Mouse (Mus musculus): ENCODE results near the gene Axin1.
A peak's percentile ranks its signal among the peaks of the same experiment; 100 is the strongest.
"Not testable (repeated sequence)": the region's sequence is repeated elsewhere in the genome, so short reads cannot be mapped to it uniquely, and the experiment has no call there.

Axin1 gene

DNA sequence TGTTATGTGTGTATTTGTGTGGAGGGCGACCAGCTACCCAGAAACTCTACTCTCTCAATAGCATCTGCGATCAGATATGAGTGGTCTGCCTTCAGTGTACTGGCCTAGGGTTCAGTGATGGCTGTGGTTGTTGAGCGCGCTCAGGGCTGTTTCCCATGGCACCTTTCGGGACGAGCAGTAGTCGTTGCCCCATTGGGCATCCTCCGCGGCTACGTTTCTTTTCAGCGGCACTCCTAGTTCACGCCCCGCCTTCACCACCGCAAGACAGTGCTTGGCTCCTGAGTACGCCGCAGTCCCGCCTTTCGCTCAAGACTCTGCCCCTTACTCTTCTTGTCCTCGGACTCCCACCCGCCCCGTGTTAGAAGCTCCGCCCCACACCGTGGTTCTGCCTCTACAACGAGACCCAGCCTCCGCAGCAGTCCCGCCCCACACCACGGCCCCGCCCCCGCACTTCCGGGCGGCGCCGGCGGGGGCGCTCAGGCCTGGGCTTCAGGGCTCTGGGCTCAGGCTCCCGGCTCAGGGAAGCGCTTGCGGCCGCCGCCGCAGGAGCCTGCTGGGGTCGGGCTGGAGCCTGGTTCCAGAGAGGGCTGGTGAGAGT lies at the start of gene Axin1:
TSS of gene Axin1 (plus strand) at position 450 of the 598 bp plus-strand sequence.
- peak; percentile 97 for DNase-seq (ENCODE audit: low spot score)

DNA sequence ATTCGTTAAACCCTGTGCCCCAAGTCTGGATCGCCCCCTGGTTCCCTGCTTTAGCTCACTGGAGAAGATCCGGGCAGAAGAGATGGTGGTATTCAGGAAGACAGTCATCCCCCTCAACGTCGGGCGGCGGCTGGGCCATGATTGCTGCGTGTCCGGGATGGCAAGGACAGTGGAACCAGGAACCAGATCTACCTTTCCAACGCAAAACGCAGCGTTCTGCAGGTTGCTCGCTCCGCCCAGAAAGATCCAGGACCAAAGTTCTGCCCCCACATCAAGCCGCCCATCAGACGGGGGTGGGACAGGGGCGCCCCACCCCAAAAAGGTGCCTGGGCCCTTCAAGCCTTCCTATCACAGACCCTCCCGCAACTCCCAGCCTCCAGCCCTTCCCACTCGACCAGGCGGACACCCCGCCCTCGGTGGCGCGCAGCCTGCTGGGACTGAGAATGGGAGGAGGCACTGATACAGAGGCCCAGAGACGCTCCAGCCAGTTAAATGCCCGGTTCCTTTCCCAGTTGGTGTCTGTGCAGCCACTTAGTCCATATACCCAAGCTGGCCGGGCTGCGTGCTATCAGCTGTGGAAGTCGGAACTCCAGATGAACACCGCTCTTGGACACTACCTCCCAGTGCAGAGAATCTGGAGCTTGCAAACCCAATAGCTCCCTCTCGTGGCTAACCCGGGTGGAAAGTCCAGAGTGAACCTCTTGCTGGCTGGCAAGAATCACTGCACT lies 48.4 kb upstream of the Axin1 start, which contains the start of gene Decr2:
TSS of gene Decr2 (minus strand) at position 433 of the 728 bp plus-strand sequence.
- DNase-seq (ENCODE audit: low spot score): peak; percentile 91

DNA sequence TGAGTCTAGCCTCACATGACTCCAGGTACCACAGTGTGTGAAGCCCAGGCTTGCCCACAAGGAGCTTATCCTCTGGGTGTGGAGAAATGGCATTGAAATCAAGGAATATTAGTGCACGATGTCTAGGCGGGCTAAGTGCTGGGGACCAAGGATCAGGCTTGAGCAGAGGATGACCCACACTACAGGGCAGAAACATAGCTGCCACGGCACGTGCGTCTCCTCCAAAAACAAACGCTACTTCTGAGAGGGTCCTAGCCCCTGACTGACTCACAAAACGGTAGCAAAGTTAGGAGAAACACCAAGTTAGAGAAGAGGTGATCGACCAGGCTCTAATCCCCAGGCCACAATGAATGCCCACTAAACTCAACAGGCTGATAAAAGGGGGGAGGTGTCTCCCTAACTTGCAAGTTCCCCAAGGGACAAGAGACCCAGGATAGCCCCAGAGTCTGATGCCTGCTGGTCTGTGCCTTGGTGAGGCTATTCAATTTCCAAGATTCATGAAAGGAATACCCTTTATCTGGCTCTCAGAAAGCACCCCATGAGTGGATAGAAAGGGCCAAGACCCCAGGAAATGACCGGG lies 43.9 kb upstream of the Axin1 start:
- DNase-seq (ENCODE audit: low spot score): no peak

DNA sequence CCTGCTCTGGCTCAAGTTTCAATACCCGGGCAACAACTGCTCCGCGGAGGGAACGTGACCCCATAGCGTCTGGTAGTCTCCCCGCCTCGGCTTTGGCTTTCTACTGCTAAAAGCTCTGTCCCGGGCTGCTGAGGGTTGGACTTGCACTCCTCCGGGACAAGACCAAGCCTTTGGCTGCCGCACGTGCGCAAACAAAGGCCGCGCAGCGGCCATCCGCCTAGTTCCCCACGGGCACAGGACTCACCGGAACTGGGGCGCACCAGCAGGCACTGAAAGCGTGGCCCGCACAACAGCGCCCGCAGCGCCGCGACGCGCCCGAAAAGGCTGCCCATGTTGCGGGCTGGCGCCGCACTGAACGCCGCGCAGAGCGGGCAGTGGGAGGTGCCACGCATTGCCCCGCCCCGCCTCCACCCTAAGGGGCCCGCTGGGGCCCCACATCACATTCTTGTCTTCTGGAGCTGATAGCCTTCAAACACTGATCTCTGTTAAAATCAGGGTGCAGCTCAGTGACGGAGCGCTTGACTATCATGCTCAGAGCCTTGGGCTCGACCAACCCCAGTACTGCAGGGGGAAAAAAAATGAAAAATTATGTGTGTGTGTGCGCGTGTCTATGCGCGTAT lies 43.3 kb upstream of the Axin1 start, which contains the start of gene Nme4:
TSS of gene Nme4 (minus strand) at position 482 of the 620 bp plus-strand sequence.
- peak; percentile 34 for DNase-seq (ENCODE audit: low spot score)

DNA sequence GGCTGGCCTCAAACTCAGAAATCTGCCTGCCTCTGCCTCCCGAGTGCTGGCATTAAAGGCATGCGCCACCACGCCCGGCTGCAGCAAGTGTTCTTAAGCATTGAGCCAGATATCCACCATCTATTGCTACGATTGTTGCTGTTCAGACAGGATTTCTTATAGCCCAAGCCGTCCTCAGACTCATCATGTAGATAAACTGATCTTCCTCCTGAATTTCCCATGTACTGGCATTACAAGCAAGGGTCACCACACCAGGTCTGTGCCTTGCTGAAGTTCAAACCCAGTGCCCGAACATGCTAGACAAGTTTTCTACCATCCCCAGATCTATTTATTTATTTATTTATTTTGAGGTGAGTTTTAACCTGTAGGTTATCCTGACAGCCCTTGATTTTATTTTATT lies 40.0 kb upstream of the Axin1 start:
- DNase-seq (ENCODE audit: low spot score): no peak

DNA sequence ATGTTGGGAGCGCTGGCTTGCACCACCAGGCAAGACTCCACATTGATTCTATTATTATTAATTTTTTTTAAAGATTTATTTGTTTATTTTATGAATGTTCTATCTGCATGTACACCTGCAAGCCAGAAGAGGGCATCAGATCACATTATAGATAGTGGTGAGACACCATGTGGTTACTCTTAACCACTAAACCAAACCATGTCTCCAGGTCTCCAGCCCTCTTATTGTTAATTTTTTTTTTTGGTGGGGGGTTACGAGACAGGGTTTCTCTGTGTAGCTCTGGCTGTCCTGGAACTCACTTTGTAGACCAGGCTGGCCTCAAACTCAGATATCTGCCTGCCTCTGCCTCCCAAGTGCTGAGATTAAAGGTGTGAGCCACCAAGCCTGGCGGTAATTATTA lies 39.2 kb upstream of the Axin1 start:
- not testable (repeated sequence) for DNase-seq (ENCODE audit: low spot score)

DNA sequence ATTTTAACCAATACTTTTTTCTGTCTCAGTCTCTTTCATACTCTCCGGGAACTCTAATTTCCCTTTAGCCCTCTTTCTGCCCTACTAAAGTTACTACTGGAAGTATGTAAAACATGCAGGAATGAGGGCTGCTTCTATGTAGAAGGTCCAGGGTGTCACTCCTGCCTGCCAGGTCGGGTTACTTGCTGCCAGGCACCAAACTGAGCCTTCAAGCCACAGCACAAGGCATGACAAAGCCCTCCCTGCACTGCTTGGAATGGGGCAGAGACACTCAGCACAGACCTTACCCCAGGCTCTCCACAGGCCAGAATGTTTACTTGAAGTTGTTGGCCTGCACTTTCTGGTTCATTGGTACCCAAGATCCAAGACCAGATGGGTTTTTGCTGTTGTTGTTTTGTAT lies 38.3 kb upstream of the Axin1 start:
- DNase-seq (ENCODE audit: low spot score): no peak

DNA sequence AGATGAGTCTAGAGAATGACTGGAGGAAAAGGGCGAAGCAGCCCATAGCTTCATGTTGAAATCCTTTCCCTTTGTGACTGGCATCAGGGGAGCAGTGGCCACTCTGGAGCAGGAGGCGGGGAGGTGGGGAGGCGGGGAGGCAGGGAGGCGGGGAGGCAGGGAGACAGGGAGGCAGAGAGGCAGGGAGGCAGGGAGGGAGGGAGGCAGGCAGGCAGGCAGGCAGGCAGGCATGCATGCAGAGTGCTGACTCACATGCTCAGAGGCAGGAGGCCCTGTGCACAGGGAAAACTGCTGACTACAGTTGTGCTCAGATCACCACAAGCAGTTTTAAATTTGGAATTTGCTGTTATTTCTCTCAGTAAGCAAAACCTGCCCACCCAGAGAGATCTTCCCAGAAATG lies 37.0 kb upstream of the Axin1 start:
- no peak for DNase-seq (ENCODE audit: low spot score)

DNA sequence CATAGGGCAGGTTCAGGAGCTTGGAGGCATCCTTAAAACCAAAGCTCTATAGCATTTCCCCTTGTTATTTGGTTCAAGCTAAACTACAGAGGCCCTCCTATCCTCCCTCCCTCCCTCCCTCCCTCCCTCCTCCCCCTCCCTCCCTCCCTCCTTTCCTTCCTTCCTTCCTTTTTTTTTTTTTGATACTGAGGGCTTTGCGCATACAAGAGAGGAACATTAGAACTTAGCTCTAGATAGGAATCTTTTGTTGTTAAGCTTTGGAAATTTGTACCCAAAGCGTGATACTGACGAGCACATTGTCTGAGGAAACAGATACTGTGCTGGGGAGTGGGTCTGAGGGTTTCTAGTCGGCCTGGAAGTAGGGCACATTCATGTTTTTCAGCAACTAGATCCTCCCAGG lies 32.9 kb upstream of the Axin1 start:
- DNase-seq (ENCODE audit: low spot score): no peak

DNA sequence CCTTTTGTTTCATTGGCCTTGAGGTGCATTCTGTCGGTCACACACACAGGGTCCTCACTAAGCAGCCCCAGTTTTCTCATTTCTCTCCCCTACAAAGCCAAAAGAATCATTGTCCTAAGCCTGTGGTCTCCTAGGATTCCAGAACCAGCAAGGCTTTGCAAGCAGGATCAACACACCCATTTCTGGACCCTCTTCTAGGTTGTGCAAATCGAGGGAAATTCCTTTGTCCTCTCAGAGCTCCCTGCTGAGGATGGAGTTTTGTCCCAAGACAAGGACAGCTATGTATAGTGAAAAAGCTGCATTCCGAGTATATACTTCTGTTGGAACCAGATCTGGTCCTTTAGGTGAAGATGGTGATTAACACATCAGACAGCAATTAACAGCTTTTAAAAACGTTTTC lies 28.3 kb upstream of the Axin1 start:
- no peak for DNase-seq (ENCODE audit: low spot score)

DNA sequence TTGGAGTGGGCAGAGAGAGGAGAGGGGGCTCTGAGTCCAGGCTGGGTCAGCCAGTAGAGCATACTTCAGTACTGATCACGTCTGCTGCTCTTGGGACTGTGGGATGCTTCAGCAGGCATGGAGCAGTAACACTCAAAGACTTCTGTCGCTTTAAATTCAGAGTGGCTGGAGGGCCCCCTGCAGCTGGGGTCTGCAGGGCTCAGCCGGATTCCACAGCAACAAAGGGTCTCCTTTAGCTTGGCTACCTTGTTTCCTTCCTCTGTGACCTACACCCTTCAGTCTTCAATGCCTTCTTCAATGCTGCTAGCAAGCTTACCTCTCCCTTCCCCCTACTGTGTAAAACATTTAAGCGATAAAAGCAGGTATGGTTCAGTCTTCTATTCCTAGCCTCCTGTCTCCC lies 27.5 kb upstream of the Axin1 start:
- DNase-seq (ENCODE audit: low spot score): no peak

DNA sequence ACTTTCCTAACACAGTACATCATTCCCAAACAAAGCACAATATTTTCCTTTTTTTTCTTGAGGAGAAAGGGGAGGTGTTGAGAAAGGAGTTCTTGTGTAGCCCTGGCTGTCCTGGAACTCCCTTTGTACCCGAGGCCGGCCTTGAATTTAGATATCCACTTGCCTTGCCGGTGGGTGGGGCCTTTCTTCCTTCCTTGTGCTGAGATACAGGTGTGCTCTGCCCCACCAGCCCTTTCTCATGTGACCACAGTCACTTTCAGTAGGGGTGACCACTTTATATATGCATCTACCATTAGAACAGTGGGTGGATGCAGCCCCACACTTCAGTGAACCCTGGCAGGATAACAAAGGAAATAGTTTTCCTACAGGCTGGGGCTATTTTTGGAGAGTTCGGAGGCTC lies 26.8 kb upstream of the Axin1 start:
- no peak for DNase-seq (ENCODE audit: low spot score)

DNA sequence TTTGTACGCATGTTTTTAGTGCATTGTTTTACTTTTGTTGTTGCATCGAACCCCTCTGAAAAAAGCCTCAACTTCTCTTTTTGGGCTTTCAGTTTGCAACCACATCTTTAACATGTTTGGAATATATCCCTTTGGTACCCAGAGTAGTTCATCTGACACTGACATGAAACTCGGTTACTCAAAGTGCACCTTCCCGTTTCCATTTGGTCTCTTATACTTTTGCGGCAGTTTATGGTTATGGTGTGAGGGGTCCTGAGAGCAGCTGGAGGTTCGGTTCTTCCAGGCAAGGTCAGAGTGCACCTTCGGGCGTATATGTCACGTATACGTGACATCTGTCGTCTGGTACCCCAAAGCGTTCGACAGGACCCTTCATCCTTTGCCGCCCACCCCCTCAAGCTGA lies 25.7 kb upstream of the Axin1 start:
- DNase-seq (ENCODE audit: low spot score): no peak

DNA sequence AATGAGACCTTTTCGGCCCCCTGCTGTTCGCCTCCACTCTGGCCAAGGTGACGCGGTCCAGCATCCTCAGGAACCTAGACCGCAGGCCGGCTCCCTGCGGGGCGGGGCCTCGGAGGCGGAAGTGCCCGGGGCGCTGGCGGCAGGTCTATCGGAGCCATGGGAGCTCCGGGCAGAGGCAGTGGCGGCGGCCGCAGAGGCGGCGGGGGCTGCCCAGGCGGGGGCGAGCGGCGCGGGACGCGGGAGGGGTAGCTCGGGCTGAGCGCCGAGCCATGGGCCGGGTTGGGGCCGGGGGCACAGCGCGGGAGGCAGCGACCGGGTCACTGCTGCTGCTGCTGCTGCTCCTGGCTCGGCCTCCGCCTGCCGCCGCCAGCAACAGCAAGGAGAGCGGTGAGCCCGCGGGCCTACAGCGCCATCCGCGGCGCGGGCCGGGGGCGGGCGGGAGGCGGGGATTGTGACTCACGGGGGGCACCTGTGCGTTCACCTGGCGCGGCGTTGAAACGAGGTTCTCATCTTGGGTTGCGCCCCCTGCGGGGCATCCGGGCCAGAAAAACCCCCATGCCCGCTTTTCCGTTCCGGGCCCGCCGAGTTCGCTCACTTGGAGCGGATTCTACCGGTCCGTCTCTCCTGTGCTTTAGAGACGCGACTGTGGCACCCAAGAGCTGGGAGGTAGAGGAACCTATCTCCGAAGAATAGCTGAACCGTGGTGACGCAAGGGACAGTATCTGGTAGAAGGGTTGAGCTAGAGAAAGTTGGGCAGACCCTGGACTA lies 25.1 kb upstream of the Axin1 start, which contains the start of gene Tmem8:
TSS of gene Tmem8 (plus strand) at position 119 of the 768 bp plus-strand sequence.
- DNase-seq (ENCODE audit: low spot score): peak; percentile 59

DNA sequence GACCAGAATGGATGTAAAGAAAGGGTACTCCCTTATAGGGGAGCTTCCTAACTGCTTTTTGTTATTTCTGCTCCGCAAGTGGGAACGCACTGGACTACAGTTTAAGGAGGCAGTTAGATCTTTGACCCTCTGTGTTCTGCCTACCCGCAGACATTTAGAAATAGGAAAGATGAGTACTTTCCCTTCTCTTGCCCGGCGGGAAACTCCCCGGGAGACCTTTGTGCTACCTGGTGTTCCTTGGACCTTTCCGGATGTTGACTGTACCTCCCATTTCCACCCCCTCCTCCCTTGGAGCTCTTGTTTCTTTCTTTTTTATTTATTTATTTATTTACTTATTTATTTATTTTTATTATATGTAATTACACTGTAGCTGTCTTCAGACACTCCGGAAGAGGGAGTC lies 24.4 kb upstream of the Axin1 start:
- DNase-seq (ENCODE audit: low spot score): no peak

DNA sequence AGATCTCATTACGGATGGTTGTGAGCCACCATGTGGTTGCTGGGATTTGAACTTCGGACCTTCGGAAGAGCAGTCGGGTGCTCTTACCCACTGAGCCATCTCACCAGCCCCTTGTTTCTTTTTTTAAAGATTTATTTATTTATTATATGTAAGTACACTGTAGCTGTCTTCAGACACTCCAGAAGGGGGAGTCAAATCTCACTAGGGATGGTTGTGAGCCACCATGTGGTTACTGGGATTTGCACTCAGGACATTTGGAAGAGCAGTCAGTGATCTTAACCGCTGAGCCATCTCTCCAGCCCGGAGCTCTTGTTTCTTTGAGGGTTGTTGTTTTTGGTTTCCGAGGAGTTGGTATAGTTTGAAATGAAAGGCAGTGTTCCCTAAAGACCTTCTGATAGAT lies 24.0 kb upstream of the Axin1 start:
- DNase-seq (ENCODE audit: low spot score): not testable (repeated sequence)

DNA sequence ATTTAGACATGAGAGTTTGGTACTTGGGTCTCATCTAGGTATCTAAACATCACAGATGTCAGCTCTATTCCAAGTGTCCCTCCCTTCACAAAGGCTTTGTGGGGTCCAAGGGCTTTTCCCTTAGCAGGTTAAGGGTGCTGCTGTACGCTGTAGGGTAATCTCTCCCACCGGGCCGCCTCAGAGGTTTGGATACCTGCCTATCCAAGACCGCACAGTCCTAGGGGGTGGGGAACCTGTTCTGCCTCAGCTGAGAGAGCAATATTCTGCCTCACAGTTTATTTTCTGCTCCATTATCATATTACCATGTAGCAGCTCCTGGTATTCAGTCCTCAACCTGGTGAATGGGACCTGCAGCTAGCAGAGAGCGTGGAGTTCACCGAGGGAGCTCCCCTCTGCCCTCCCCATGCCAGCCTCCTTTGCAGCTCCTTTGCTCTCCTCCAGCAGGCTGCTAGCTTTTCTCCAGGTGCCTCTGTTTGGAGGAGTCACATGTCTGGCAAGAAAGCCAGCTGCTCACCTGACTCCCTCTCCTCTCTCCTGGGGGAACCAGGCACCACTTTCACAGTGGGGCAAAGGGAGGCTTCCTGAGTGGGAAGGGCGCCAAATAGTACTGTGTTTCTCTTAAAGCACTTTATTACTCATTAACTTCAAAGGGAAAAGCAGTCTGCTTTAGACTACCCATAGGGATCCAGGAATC lies 23.1 kb upstream of the Axin1 start:
- no peak for DNase-seq (ENCODE audit: low spot score)

DNA sequence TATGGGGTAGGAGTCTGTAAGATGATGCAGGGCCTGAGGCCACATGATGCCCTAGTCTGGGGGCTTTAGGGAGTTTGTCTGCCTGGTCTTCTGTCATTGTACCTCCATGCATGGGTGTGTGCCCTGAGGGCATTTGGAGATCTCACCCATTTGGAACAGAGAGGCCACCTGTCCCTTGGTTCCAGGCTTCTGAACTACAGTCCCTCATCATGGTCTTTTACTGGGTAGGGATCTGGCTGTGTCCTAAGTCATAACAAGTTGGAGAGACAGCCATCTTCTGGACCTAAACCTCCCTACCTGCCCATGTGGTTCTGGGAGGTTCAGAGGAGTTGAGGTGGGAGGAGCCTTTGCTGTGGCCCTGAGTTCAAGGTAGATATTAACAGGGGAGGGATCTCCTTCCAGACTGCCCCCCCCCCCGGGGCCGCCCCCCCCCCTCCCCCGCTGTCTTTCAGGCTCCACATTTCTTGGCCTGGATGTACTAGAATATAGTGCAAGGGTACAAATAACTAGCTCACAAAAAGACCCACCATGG lies 22.5 kb upstream of the Axin1 start:
- no peak for DNase-seq (ENCODE audit: low spot score)

DNA sequence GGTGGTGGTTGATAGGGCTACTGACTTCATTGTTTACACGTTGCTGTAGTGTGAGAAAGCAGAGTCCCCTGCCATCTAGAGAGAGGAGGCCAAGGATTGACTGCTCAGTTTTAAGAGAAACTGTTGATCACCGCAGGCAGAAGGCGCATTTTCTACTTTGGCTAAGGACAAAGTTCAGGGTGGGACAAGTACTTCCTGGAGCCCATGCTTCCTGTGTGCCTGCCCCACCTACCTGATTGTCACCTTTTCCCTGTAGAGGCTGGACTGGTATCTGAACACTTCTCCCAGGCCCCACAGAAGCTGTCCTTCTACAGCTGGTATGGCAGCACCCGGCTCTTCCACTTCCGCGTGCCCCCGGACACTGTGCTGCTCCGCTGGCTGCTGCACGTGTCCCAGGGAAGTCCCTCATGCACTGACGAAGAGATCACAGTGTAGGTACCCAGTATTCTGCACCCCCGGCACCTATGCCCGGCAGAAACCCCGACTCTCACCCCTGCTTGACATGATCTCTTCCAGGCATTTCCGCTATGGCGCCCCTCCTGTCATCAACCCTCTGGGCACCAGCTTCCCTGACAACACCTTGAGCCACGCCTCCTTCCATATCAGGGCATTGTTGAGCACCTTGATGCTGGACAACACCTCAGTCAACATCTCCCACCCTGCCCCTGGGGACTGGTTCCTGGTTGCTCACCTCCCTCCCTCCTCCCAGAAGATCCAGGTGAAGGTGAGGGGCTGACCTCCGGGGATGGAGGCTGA lies 21.8 kb upstream of the Axin1 start:
- DNase-seq (ENCODE audit: low spot score): no peak
